Mouse (Mus musculus): Measurements from ENCODE around the gene Stx19. TPM values are rescaled to one million over a fixed set of nuclear protein-coding genes. Genes with fewer than 3 reads are reported as not detected.

The Stx19 gene
- 0.11 and 0.23 TPM in 2 replicates for polyA plus RNA-seq (2016; fragmentation: Nextera tagmentation; extraction: Ambion mirVana)

DNA sequence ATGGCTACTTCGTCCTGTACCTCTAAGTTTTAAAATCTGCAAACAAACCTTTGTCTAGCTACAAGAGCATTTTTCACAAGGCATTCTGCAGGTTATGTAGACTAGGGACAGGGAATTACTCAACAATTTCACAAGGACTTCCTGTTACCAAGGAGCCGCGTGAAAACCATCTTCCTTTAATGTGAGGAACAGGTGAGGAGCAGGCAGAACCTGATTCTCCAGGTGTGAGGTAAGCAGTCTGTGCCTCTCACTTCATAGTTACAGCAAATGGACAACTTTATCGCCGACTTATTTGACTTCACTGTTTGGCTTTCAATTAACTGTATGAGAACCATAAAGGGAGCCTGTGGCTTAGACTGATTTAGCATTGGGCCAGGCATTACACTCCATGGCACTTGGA, at the start of gene Stx19:
Gene Stx19, plus strand, starts transcription at position 186 of the 400 bp plus-strand sequence.
- no peaks in the 10 kb centered on the region for H3K36me3 ChIP-seq
- H3K27ac ChIP-seq = no peak within 1 kb of the TSS
- no peak within 1 kb of the TSS for H3K4me3 ChIP-seq
- ATAC-seq = no peak
- 60% methylated on average over 5 of the region's 5 CpGs for WGBS (ENCODE audit: insufficient replicate concordance)
- peaks cover 7% of the 10 kb centered on the region for H3K4me1 ChIP-seq
- no peak within 1 kb of the TSS for H3K9ac ChIP-seq
- H3K27me3 ChIP-seq (replicated peaks) = no peaks in the 10 kb centered on the region
- H3K9me3 ChIP-seq (replicated peaks) = no peaks in the 10 kb centered on the region
- no peak within 1 kb of the TSS for H3K4me2 ChIP-seq

GRCm38 (mm10) chr16:62773462-62773861, 41.0 kb upstream of the Stx19 start:
- no peak overlapping the region for H3K9ac ChIP-seq
- H3K4me2 ChIP-seq = no peak overlapping the region
- no peak for ATAC-seq
- 69% methylated on average over 4 of the region's 4 CpGs for WGBS (ENCODE audit: insufficient replicate concordance)
- H3K9me3 ChIP-seq (replicated peaks) = no peaks in the 10 kb centered on the region
- H3K4me1 ChIP-seq = no peaks in the 10 kb centered on the region
- no peak overlapping the region for H3K4me3 ChIP-seq
- H3K36me3 ChIP-seq = peaks cover 27% of the 10 kb centered on the region
- no peaks in the 10 kb centered on the region for H3K27me3 ChIP-seq (replicated peaks)
- no peak overlapping the region for H3K27ac ChIP-seq

DNA sequence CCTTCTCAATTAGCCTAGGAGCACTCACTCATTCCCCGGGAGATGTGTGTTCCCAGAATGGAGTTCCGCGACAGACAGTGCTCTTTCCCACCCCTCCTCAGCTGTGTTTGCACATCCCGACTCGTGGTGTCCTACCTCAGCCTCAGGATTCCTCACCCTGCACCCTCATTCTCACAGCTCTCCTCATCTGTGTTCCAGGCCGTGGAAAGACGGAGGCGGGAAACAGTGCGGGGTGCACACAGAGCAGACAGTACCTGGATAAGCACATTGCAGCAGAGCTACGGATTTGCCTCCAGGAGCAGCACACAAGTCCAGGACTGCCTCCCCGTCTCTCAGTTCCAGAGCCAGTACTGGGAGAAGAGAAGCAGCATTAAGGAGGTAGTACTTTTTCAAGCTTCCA, 38.4 kb upstream of the Stx19 start:
- 85% methylated on average over 11 of the region's 11 CpGs for WGBS (ENCODE audit: insufficient replicate concordance)
- Histone ChIP-seq H3K27ac (no peak overlapping the region), H3K36me3 (peaks cover 17% of the 10 kb centered on the region), H3K9me3 (replicated peaks) (no peaks in the 10 kb centered on the region), H3K4me3 (no peak overlapping the region), H3K27me3 (replicated peaks) (no peaks in the 10 kb centered on the region), H3K4me1 (no peaks in the 10 kb centered on the region), H3K4me2 (no peak overlapping the region), H3K9ac (no peak overlapping the region)
- ATAC-seq = no peak

GRCm38 (mm10) chr16:62778282-62778681, 36.2 kb upstream of the Stx19 start:
- Histone ChIP-seq H3K4me2 (no peak overlapping the region), H3K27me3 (replicated peaks) (no peaks in the 10 kb centered on the region), H3K27ac (no peak overlapping the region), H3K36me3 (peaks cover 14% of the 10 kb centered on the region), H3K4me3 (no peak overlapping the region), H3K4me1 (0 out of 2 replicates have a peak, but pooled peaks cover 2% of the 10 kb centered on the region), H3K9me3 (replicated peaks) (no peaks in the 10 kb centered on the region), H3K9ac (no peak overlapping the region)
- no peak for ATAC-seq
- WGBS (ENCODE audit: insufficient replicate concordance) = 84% methylated on average over 10 of the region's 10 CpGs

DNA sequence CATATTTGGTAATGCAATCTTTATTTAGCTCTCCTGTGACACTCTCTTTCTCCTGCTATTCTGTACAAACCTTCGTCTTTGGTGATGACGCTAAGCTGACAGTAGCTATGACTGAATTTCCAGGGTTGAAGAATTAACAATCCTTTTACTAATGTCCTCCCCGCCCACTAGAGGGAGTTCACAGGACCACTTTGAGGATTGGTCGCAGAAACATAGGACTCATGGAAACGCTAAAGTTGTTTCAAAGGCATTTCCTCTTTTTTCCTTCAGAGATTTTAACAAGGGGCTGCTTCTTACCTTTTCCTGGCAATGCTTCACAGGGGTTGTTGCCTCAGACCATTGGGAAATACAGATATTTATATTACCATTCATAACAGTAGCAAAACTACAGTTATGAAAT, 32.2 kb upstream of the Stx19 start:
- Histone ChIP-seq H3K9ac (no peak overlapping the region), H3K36me3 (0 out of 2 replicates have a peak, but pooled peaks cover 9% of the 10 kb centered on the region), H3K9me3 (replicated peaks) (no peaks in the 10 kb centered on the region), H3K27me3 (replicated peaks) (no peaks in the 10 kb centered on the region), H3K4me1 (peaks cover 21% of the 10 kb centered on the region), H3K4me3 (no peak overlapping the region), H3K4me2 (no peak overlapping the region), H3K27ac (no peak overlapping the region)
- WGBS (ENCODE audit: insufficient replicate concordance) = 46% methylated on average over 5 of the region's 5 CpGs
- no peak for ATAC-seq

DNA sequence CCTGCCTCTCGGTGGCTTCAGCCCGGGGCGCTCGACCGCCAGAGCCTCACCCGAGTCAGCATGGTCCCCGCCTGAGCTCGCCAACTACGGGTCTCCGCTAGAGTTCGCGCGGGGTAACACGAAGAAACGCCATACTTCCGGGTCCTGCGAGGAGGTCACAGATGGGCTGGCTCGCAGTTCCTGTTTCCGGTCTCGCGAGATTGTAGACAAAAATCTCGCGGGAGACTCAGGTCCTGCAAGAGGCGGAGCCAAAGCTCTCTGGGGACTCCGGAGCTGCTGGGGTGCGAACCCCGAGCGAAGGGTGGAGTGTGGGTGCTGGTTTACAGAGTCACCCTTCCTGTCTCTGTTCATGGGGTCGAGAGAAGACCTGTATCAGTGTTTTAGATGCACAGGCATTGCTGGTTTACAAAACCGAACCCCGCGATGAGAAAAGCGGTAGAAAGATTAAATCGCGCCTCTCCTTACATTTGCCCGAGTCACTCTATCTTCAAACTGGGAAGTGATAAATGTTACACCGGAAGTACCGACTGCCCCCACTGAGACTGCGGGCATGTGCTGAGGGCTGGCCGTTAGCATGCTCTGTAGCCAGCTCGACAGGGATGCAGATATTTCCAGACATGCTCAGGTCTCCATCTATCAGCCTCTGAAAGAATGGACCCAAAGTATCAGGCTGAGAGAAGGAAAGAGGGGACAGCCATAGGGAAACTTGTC, 27.7 kb upstream of the Stx19 start, which contains the start of gene Nsun3:
Gene Nsun3, minus strand, starts transcription at position 198 of the 711 bp plus-strand sequence.
- peak; percentile 95 for ATAC-seq
- Histone ChIP-seq H3K4me1 (peaks cover 24% of the 10 kb centered on the region), H3K4me3 (peak within 1 kb of the TSS; percentile 83), H3K36me3 (0 out of 2 replicates have a peak, but pooled peaks cover 5% of the 10 kb centered on the region), H3K9ac (peak within 1 kb of the TSS; percentile 83), H3K9me3 (replicated peaks) (no peaks in the 10 kb centered on the region), H3K27me3 (replicated peaks) (no peaks in the 10 kb centered on the region), H3K4me2 (peak within 1 kb of the TSS; percentile 78), H3K27ac (peak within 1 kb of the TSS; percentile 83)
- 2% methylated on average over 41 of the region's 41 CpGs for WGBS (ENCODE audit: insufficient replicate concordance)

DNA sequence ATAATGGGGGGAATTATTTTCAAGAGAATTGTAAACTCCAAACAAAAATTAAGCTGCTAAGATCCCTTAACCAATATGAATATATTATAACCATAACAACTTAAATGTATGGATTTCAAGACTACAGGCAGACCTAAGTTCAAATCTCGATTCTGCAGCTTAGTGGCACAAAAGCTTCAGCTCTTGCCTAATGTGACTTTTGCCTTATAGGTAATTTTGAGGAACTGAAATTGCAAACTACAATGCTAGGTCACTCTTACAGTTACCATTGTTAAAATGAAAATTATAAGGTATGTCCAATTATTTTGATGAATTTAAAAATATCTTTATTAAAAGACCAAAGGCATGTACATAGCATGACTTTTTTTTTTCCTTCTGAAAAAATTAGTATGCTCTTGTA, 17.9 kb upstream of the Stx19 start:
- Histone ChIP-seq H3K27ac (no peak overlapping the region), H3K4me1 (no peaks in the 10 kb centered on the region), H3K4me2 (no peak overlapping the region), H3K9me3 (replicated peaks) (no peaks in the 10 kb centered on the region), H3K36me3 (0 out of 2 replicates have a peak, but pooled peaks cover 4% of the 10 kb centered on the region), H3K27me3 (replicated peaks) (no peaks in the 10 kb centered on the region), H3K9ac (no peak overlapping the region), H3K4me3 (no peak overlapping the region)
- WGBS (ENCODE audit: insufficient replicate concordance) = 60% methylated on average over 1 of the region's 1 CpGs
- no peak for ATAC-seq

- ATAC-seq = no peak
- no peaks in the 10 kb centered on the region for H3K27me3 ChIP-seq (replicated peaks)
- no peak overlapping the region for H3K27ac ChIP-seq
- no peak overlapping the region for H3K4me3 ChIP-seq
- H3K9me3 ChIP-seq (replicated peaks) = no peaks in the 10 kb centered on the region
- H3K4me1 ChIP-seq = no peaks in the 10 kb centered on the region
- WGBS (ENCODE audit: insufficient replicate concordance) = 73% methylated on average over 3 of the region's 3 CpGs
- 0 out of 2 replicates have a peak, but pooled peaks cover 6% of the 10 kb centered on the region for H3K36me3 ChIP-seq
- no peak overlapping the region for H3K4me2 ChIP-seq
- no peak overlapping the region for H3K9ac ChIP-seq
Observed at GRCm38 (mm10) chr16:62798808-62799207, 15.7 kb upstream of the Stx19 start.

DNA sequence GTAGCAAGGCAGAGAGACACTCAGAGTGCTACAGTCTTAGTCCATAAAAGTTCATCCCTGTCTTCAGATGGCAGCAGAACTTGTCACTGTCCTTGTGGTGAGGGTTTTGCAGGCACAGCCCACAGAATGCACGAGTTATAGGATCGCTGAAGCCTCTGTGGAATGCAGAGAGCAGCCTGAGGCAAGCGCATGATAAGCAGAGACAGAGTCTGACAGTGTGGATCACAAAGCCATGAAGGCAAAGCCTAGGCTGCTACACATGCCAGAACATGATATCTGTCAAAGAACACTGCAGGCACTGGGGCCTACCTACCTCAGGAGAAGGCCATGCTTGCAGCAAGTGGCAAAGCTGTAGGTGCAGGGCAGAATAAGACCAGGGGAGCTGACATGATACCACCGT, 15.1 kb upstream of the Stx19 start:
- no peak for ATAC-seq
- WGBS (ENCODE audit: insufficient replicate concordance) = 62% methylated on average over 4 of the region's 4 CpGs
- Histone ChIP-seq H3K4me2 (no peak overlapping the region), H3K4me3 (no peak overlapping the region), H3K36me3 (0 out of 2 replicates have a peak, but pooled peaks cover 6% of the 10 kb centered on the region), H3K9me3 (replicated peaks) (no peaks in the 10 kb centered on the region), H3K27ac (no peak overlapping the region), H3K27me3 (replicated peaks) (no peaks in the 10 kb centered on the region), H3K4me1 (no peaks in the 10 kb centered on the region), H3K9ac (no peak overlapping the region)

GRCm38 (mm10) chr16:62799839-62800238, 14.6 kb upstream of the Stx19 start:
- no peak for ATAC-seq
- no peaks in the 10 kb centered on the region for H3K9me3 ChIP-seq (replicated peaks)
- 75% methylated on average over 3 of the region's 3 CpGs for WGBS (ENCODE audit: insufficient replicate concordance)
- H3K27me3 ChIP-seq (replicated peaks) = no peaks in the 10 kb centered on the region
- H3K36me3 ChIP-seq = 0 out of 2 replicates have a peak, but pooled peaks cover 6% of the 10 kb centered on the region
- no peak overlapping the region for H3K4me3 ChIP-seq
- H3K4me2 ChIP-seq = no peak overlapping the region
- H3K9ac ChIP-seq = no peak overlapping the region
- H3K27ac ChIP-seq = no peak overlapping the region
- no peaks in the 10 kb centered on the region for H3K4me1 ChIP-seq

- Histone ChIP-seq H3K4me1 (peaks cover 10% of the 10 kb centered on the region; the same call in 1 of the 2 replicates), H3K9me3 (replicated peaks) (no peaks in the 10 kb centered on the region), H3K9ac (no peak overlapping the region), H3K4me2 (no peak overlapping the region), H3K4me3 (no peak overlapping the region), H3K36me3 (0 out of 2 replicates have a peak, but pooled peaks cover 4% of the 10 kb centered on the region), H3K27me3 (replicated peaks) (no peaks in the 10 kb centered on the region), H3K27ac (no peak overlapping the region)
- no peak for ATAC-seq
- 83% methylated on average over 3 of the region's 3 CpGs for WGBS (ENCODE audit: insufficient replicate concordance)
Observed at GRCm38 (mm10) chr16:62804621-62805020, 9.9 kb upstream of the Stx19 start.

DNA sequence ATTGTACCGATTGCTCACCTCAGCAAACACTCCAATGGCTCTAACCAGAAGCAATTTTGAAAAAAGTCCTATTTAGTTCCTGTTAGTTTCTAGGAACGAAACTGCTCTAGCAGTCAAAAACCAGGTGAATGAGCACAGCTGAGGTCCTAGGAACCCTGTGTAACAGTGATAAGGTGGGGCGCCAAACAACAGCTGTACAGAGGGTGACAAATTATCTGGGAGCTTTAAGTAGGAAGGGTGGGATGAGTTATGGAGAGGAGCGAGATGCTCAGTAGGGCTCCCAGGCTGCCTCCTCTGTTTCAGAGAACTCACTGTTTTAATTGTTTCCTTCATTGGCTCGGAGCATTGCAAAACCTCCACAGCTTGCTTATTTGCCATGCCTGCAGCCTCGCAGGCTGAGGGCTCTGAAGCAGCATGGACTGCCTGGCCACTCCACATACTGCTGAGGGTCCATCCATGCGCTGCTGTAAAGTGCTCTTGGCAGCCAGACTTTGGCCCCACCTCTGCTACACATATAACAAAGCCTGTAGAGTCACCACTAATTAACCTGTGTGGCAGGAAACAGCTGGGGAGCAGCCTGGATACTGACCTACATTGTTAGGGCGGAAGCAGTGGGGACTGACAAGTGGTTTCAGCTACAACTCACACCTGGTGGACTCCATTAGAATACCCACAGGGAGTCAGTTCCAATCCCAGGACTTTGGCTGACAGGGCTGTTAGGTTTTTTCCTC, 7.1 kb upstream of the Stx19 start:
- no peak for ATAC-seq
- H3K9ac ChIP-seq = no peak overlapping the region
- no peak overlapping the region for H3K4me2 ChIP-seq
- no peaks in the 10 kb centered on the region for H3K27me3 ChIP-seq (replicated peaks)
- no peak overlapping the region for H3K27ac ChIP-seq
- H3K9me3 ChIP-seq (replicated peaks) = no peaks in the 10 kb centered on the region
- WGBS (ENCODE audit: insufficient replicate concordance) = 57% methylated on average over 8 of the region's 8 CpGs
- peaks cover 18% of the 10 kb centered on the region for H3K4me1 ChIP-seq
- H3K36me3 ChIP-seq = no peaks in the 10 kb centered on the region
- H3K4me3 ChIP-seq = no peak overlapping the region

All from liver, embryonic 12.5 days (tissue).